Mouse (Mus musculus): Measurements from ENCODE around the gene Icam1.

DNA sequence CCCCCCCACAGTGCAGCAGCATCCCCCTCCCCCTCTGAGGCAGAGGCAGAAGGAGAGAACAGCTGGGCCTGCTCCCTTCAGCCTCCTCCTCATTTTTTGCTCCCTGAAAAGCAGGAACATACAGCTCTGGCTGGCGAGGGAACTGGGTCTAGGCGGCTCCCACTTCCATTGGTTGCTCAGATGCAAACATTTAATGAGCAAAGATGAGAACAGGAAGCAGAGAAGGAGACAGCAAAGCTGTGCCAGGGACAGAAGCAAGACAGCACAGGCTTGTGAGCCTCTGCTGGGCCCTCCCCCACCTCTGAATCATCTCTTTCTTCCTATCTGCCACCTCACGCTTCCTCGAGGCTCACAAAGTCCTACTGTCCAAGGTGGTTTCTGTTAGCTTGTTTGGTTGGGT, 25.5 kb downstream of the Icam1 start:
- no peak for TF ChIP-seq GATA1 (IDR thresholded peaks at IDR 0.05; ENCODE audit: borderline replicate concordance, low read length)
- no peak for TF ChIP-seq CTCF (IDR thresholded peaks at IDR 0.05; ENCODE audit: low read depth, low read length)
- TF ChIP-seq TAL1 (conservative IDR thresholded peaks at IDR 0.05; ENCODE audit: low read depth, low read length) = no peak
- no peak for TF ChIP-seq GATA2 (IDR thresholded peaks at IDR 0.05; ENCODE audit: borderline replicate concordance, low read depth, low read length)
- no peak for TF ChIP-seq POLR2AphosphoS5 (IDR thresholded peaks at IDR 0.05; ENCODE audit: insufficient replicate concordance, low read depth, low read length)

Data from G1E (cell line).